Mouse (Mus musculus) embryonic fibroblast, embryonic 13.5 days (primary cell): ENCODE results near the gene Edaradd. TPM values are rescaled to one million over a fixed set of nuclear protein-coding genes. Genes with fewer than 3 reads are reported as not detected.

Source experiments
- H3K27ac ChIP-seq: 2 replicates; pipeline ENCODE4 v1.5.1; 2012; ENCODE audit warnings: low read length, control low read depth, inconsistent platforms; ENCODE audit not compliant: insufficient read depth
- H3K4me1 ChIP-seq: 2 replicates; pipeline ENCODE4 v1.6.1; 2011; ENCODE audit warnings: low read length; ENCODE audit not compliant: control insufficient read depth, insufficient read depth
- H3K4me3 ChIP-seq: 2 replicates; pipeline ENCODE4 v1.5.1; 2011; ENCODE audit warnings: mild to moderate bottlenecking, control low read depth, low read length; ENCODE audit not compliant: insufficient read depth
- CTCF ChIP-seq: IDR thresholded peaks from 2 replicates; pipeline ENCODE4 v1.5.1; 2011; ENCODE audit warnings: mild to moderate bottlenecking, control low read depth, low read length, moderate library complexity, borderline replicate concordance; ENCODE audit not compliant: insufficient read depth
- POLR2A ChIP-seq: IDR thresholded peaks from 2 replicates; pipeline ENCODE4 v1.6.1; 2011; ENCODE audit warnings: low read depth, mild to moderate bottlenecking, control low read depth, low read length, moderate library complexity
- polyA plus RNA-seq: library from polyadenylated mRNA; stranded (reverse); fragments of >200 nt; gene quantifications from 2 replicates; pipeline ENCODE4 v1.2.4, GENCODE M21; 2011; ENCODE audit warnings: low read depth; ENCODE audit not compliant: missing spikeins, insufficient read length

Gene Edaradd
- polyA plus RNA-seq, 1 experiment: not detected

DNA sequence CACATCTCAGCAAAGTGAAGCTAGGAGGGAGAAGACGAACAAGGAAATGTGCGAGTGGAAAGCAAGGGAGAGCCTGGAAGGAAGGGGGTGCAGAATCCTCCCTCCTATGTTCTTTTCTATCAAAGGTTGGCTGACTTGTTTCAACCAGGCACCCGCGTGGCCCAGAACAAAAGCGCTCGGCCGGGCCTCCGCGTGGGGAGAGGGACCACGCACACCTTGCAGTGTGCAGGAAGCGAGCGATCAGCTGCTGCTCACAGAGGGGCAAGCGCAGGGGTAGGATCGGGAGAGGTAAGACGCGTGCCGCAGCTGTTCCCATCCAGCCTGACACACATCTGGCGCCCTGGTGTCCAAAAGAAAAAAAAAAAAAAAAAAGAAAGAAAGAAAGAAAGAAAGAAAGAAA, 867 bp downstream of the Edaradd start:
- peak overlapping the region; percentile 14; the same call in 1 of the 2 replicates for H3K4me3 ChIP-seq
- no peak overlapping the region for H3K27ac ChIP-seq
- TF ChIP-seq CTCF: no peak
- no peak for TF ChIP-seq POLR2A
- H3K4me1 ChIP-seq: no peaks in the 10 kb centered on the region

DNA sequence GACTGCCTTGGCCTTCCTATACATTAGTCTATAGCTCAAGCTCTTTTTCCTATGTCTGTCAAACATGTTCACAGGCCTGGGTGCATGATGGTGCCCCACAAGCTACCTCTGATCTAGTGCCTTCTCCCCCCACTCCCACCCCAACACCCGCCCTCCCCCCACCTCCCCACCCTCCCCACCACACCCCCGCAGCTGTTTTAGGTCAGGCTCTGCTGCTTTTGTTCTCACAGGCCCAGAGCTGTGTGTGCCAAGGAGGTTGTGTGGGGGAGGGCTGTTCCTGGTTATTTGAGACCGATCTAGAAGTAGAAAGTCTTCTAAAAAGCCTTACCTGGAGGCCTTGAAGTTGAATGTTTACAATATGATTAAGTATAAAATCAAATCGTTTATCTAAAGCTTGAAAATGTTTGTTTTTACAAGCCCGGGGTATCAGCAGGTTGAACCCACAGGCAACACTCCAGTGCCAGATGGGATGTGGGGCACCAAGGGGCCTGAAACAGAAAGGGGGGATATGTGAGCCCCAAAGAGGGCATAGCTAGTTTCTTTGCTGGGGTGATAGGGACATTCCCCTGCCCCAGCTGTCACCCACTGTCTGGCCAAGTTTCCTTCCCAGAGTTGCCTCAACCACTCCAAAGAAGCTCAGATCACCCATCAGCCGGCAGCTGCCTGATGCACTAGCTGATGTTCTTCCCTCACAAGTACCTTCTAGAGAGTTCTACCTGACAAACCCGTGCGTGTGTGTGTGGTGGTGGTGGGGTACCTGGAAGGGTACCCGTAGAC, 8.9 kb downstream of the Edaradd start:
- Histone ChIP-seq H3K4me1 (no peaks in the 10 kb centered on the region), H3K4me3 (no peak overlapping the region), H3K27ac (no peak overlapping the region)
- no peak for TF ChIP-seq POLR2A
- no peak for TF ChIP-seq CTCF

DNA sequence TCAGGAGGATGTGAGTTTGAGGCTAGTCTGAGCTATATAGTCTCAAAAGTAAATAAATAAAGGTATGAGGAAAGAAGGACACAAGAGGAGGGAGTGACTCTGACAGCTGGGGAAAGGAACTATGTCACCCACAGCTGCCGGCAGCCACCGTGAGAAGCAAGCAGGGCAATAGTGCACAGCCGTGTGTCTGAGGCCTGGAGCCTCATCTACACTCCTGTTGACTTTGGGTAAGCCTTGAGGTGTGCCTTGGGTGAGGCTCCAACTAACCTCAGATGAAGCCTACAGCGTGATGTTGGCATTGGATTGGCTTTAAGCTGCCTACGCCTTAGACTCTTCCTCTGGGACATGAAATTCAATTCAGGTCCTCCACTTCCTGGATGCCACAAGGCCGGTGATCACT, 10.2 kb downstream of the Edaradd start:
- no peak for TF ChIP-seq CTCF
- no peak for TF ChIP-seq POLR2A
- no peak overlapping the region for H3K27ac ChIP-seq
- no peak overlapping the region for H3K4me3 ChIP-seq
- H3K4me1 ChIP-seq: no peaks in the 10 kb centered on the region

- TF ChIP-seq CTCF (no peak), POLR2A (no peak)
- H3K27ac ChIP-seq: no peak overlapping the region
- H3K4me3 ChIP-seq: no peak overlapping the region
These were observed 12.8 kb downstream of the Edaradd start for GRCm38 (mm10) chr13:12507426-12507825.

DNA sequence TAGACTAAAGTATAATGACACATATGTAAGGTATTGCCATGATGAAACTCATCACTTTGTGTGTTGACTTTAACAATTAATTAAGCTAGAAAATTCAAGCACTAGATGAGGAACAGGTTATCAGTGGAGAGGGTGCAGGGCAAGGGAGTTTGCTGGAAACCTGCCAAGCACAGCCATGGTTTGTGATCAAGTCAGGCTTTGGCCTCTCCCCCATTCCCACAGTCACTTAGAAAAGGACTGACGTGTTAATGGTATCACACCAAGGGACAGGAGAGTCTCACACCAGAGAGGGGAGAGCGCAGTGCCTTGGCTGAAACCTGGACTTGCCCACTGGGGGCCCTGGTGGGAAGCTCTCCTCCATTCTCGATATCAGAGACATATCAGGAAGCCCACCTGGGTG, 14.9 kb downstream of the Edaradd start:
- no peaks in the 10 kb centered on the region for H3K4me1 ChIP-seq
- no peak overlapping the region for H3K4me3 ChIP-seq
- no peak for TF ChIP-seq POLR2A
- TF ChIP-seq CTCF: no peak
- H3K27ac ChIP-seq: no peak overlapping the region

More at GRCm38 (mm10) chr13:12507426-12507825, 12.8 kb downstream of the Edaradd start:
- H3K4me1 ChIP-seq: no peaks in the 10 kb centered on the region

- no peak for TF ChIP-seq CTCF
- TF ChIP-seq POLR2A: no peak
These were observed 16.9 kb downstream of the Edaradd start for GRCm38 (mm10) chr13:12503238-12503751.

GRCm38 (mm10) chr13:12502665-12503237, 17.5 kb downstream of the Edaradd start:
- Histone ChIP-seq H3K4me3 (no peak overlapping the region), H3K27ac (no peak overlapping the region), H3K4me1 (no peaks in the 10 kb centered on the region)
- TF ChIP-seq POLR2A: no peak
- no peak for TF ChIP-seq CTCF

More at GRCm38 (mm10) chr13:12503238-12503751, 16.9 kb downstream of the Edaradd start:
- Histone ChIP-seq H3K4me3 (no peak overlapping the region), H3K27ac (no peak overlapping the region), H3K4me1 (no peaks in the 10 kb centered on the region)

GRCm38 (mm10) chr13:12499107-12499506, 21.1 kb downstream of the Edaradd start:
- Histone ChIP-seq H3K27ac (no peak overlapping the region), H3K4me1 (no peaks in the 10 kb centered on the region), H3K4me3 (no peak overlapping the region)
- TF ChIP-seq CTCF: no peak
- no peak for TF ChIP-seq POLR2A

DNA sequence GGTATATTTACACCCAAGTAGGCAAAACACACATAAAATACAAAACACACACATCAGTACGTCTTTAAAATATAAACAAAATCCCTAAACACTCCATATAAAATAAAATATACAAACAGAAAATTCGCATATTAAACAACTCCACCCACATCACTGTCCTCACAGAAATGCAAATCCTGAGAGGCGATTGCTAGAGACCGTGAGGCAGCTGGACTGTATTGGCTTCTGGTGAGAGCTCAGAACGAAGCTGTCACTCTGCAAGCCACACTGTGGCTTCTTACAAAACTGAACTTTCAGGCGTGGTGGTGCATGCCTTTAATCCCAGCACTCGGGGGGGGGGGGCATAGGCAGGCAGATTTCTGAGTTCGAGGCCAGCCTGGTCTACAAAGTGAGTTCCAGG, 22.4 kb downstream of the Edaradd start:
- no peak for TF ChIP-seq CTCF
- TF ChIP-seq POLR2A: no peak
- Histone ChIP-seq H3K27ac (no peak overlapping the region), H3K4me3 (no peak overlapping the region), H3K4me1 (no peaks in the 10 kb centered on the region)

- Histone ChIP-seq H3K27ac (no peak overlapping the region), H3K4me3 (no peak overlapping the region), H3K4me1 (no peaks in the 10 kb centered on the region)
- TF ChIP-seq POLR2A (no peak), CTCF (no peak)
These were observed 25.5 kb downstream of the Edaradd start for GRCm38 (mm10) chr13:12494750-12495149.

- no peak overlapping the region for H3K4me3 ChIP-seq
- TF ChIP-seq POLR2A: no peak
- TF ChIP-seq CTCF: no peak
- H3K27ac ChIP-seq: no peak overlapping the region
- H3K4me1 ChIP-seq: no peaks in the 10 kb centered on the region
These were observed 27.7 kb downstream of the Edaradd start for GRCm38 (mm10) chr13:12492515-12492914.
